Mouse (Mus musculus): ENCODE measurements at regions not wholly inside any gene's neighbourhood (a gene's known extent, or its start where the extent isn't known, plus 50 kb on each side); places are given as distances from the start of the nearest gene placed in this dataset.

DNA sequence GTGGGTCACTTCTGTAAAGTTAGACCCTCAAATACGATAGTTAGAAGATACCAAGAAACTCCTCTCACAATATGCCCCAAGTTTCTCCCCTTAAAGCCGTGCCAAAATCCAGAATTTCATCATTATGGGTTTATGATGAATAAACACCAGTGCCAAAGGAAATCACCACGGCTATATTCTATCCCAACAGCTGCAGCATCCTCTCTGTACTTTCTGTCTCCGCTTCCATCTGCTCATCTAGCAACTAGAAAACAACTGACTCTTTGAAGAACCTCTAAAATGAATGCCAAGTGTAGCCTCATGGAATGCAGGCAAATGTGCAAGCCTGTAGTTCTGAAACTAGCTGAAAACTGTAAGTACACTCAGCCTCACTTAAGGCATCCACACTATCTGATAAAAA lies 90.7 kb upstream of the B3gat1 start:
- H3K9ac ChIP-seq (replicated peaks; ENCODE audit: low read depth, low read length), result no peak overlapping the region
- H3K36me3 ChIP-seq (replicated peaks; ENCODE audit: control insufficient read depth, insufficient read depth, low read length), result no peaks in the 10 kb centered on the region
- H3K4me3 ChIP-seq (ENCODE audit: low read depth, low read length), result no peak overlapping the region
- H3K4me1 ChIP-seq (ENCODE audit: control insufficient read depth, insufficient read depth), result no peaks in the 10 kb centered on the region
- H3K4me2 ChIP-seq (ENCODE audit: low read depth, low read length), result no peak overlapping the region
- 71% methylated on average over 4 of the region's 4 CpGs for WGBS
- DNase-seq (ENCODE audit: low spot score), result no peak
- ATAC-seq (ENCODE audit: insufficient read depth, low read depth), result no peak
- H3K27me3 ChIP-seq (ENCODE audit: control insufficient read depth, insufficient read depth, low read length), result no peaks in the 10 kb centered on the region
- H3K27ac ChIP-seq (ENCODE audit: low read depth), result no peak overlapping the region
- no peaks in the 10 kb centered on the region for H3K9me3 ChIP-seq (replicated peaks; ENCODE audit: control insufficient read depth, low read length)
- TF ChIP-seq CTCF (IDR thresholded peaks at IDR 0.05; ENCODE audit: low read depth), result no peak
- no peak for TF ChIP-seq EP300 (IDR thresholded peaks at IDR 0.05; ENCODE audit: low read depth)

DNA sequence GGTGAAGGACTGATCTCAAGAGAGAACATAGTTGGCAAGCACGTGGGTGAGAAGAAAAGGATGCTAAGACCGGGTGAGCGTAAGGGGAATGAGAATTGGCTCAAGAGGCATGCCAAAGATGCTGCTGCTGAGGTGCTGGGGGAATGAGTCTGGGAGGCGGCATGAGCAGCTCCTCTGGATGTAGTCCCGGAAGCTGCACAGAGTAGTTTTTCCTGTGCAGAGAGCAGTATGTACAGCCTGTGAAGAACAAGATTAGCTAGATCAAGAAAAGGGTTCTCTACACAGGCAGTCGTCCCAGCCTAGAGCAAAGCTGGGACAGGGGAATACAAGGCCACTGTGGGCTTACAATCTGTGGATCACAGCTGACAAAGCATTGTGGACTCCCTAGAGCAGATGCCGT lies 84.0 kb upstream of the B3gat1 start:
- no peak for ATAC-seq (ENCODE audit: insufficient read depth, low read depth)
- no peak for DNase-seq (ENCODE audit: low spot score)
- Histone ChIP-seq H3K36me3 (replicated peaks; ENCODE audit: control insufficient read depth, insufficient read depth, low read length) (no peaks in the 10 kb centered on the region), H3K9ac (replicated peaks; ENCODE audit: low read depth, low read length) (no peak overlapping the region), H3K9me3 (replicated peaks; ENCODE audit: control insufficient read depth, low read length) (no peaks in the 10 kb centered on the region), H3K27me3 (ENCODE audit: control insufficient read depth, insufficient read depth, low read length) (no peaks in the 10 kb centered on the region), H3K4me3 (ENCODE audit: low read depth, low read length) (no peak overlapping the region), H3K4me2 (ENCODE audit: low read depth, low read length) (no peak overlapping the region), H3K4me1 (ENCODE audit: control insufficient read depth, insufficient read depth) (no peaks in the 10 kb centered on the region), H3K27ac (ENCODE audit: low read depth) (no peak overlapping the region)
- WGBS, result 69% methylated on average over 7 of the region's 7 CpGs
- TF ChIP-seq CTCF (IDR thresholded peaks at IDR 0.05; ENCODE audit: low read depth) (no peak), EP300 (IDR thresholded peaks at IDR 0.05; ENCODE audit: low read depth) (no peak)

DNA sequence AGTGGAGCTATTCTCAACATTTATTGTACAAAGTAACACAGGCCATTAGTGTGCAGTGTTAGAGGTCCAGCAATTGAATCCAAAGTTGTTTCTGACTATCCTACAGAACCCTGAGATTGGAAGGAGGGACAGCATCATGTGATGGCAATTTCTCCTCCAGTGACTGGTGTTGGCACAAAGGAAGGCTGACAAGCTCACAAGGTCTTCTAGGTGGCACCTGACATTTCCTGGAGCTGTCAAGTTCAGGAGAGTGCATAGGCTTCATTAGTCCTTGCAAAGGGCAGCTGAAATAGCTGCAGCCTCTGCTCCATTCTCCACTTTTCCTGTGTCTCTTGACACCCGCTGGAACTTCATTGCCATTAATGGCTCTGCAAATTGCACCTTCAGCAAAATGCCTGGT lies 80.6 kb upstream of the B3gat1 start:
- Histone ChIP-seq H3K27ac (ENCODE audit: low read depth) (no peak overlapping the region), H3K36me3 (replicated peaks; ENCODE audit: control insufficient read depth, insufficient read depth, low read length) (no peaks in the 10 kb centered on the region), H3K4me2 (ENCODE audit: low read depth, low read length) (no peak overlapping the region), H3K4me1 (ENCODE audit: control insufficient read depth, insufficient read depth) (no peaks in the 10 kb centered on the region), H3K9ac (replicated peaks; ENCODE audit: low read depth, low read length) (no peak overlapping the region), H3K27me3 (ENCODE audit: control insufficient read depth, insufficient read depth, low read length) (no peaks in the 10 kb centered on the region), H3K9me3 (replicated peaks; ENCODE audit: control insufficient read depth, low read length) (no peaks in the 10 kb centered on the region), H3K4me3 (ENCODE audit: low read depth, low read length) (no peak overlapping the region)
- no peak for ATAC-seq (ENCODE audit: insufficient read depth, low read depth)
- no peak for DNase-seq (ENCODE audit: low spot score)
- TF ChIP-seq CTCF (IDR thresholded peaks at IDR 0.05; ENCODE audit: low read depth) (no peak), EP300 (IDR thresholded peaks at IDR 0.05; ENCODE audit: low read depth) (no peak)
- 58% methylated on average over 1 of the region's 1 CpGs for WGBS

DNA sequence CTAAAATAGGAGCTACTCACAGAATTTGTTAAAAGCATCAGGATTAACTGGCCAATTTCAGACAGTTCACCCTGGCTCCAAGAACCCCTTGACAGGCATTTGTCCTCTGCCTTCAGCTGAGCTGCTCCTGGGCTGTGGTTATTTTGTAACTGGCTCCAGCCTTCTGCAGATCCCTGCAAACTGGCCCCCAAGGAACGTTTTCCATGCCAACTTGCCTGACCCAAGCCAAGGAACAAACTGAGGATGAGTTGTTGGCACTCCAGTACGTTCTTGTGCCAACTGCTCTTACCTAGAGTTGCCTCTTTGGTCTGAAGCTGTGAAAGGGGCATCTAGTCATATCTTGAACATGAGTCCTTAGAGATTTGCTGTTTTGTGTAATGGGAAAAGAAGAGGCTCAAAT lies 74.2 kb upstream of the B3gat1 start:
- no peaks in the 10 kb centered on the region for H3K27me3 ChIP-seq (ENCODE audit: control insufficient read depth, insufficient read depth, low read length)
- no peaks in the 10 kb centered on the region for H3K36me3 ChIP-seq (replicated peaks; ENCODE audit: control insufficient read depth, insufficient read depth, low read length)
- 49% methylated on average over 2 of the region's 2 CpGs for WGBS
- H3K9me3 ChIP-seq (replicated peaks; ENCODE audit: control insufficient read depth, low read length), result no peaks in the 10 kb centered on the region
- no peak overlapping the region for H3K4me2 ChIP-seq (ENCODE audit: low read depth, low read length)
- no peak overlapping the region for H3K9ac ChIP-seq (replicated peaks; ENCODE audit: low read depth, low read length)
- H3K4me1 ChIP-seq (ENCODE audit: control insufficient read depth, insufficient read depth), result no peaks in the 10 kb centered on the region
- TF ChIP-seq EP300 (IDR thresholded peaks at IDR 0.05; ENCODE audit: low read depth) (no peak), CTCF (IDR thresholded peaks at IDR 0.05; ENCODE audit: low read depth) (no peak)
- H3K4me3 ChIP-seq (ENCODE audit: low read depth, low read length), result no peak overlapping the region
- DNase-seq (ENCODE audit: low spot score), result no peak
- ATAC-seq (ENCODE audit: insufficient read depth, low read depth), result no peak
- no peak overlapping the region for H3K27ac ChIP-seq (ENCODE audit: low read depth)

DNA sequence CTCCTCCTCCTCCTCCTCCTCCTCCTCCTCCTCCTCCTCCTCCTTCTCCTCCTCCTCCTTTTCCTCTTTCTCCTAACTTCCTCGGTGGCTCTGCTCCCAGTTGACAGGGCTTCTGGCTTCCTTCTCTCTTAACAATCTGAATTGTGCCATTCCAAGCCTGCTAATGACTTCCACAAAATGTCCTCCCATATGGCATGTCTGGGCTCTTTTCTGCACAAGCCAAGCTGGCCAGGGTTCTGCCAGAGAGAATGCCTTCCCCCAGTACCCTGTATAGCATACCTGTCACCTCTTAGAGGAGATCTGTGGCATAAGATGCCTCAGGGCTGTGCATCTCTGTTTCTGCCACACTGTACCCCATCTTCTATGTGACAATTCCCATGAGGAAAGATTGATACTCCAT lies 70.0 kb upstream of the B3gat1 start:
- H3K27me3 ChIP-seq (ENCODE audit: control insufficient read depth, insufficient read depth, low read length), result no peaks in the 10 kb centered on the region
- DNase-seq (ENCODE audit: low spot score) (no peak), ATAC-seq (ENCODE audit: insufficient read depth, low read depth) (no peak)
- no peaks in the 10 kb centered on the region for H3K36me3 ChIP-seq (replicated peaks; ENCODE audit: control insufficient read depth, insufficient read depth, low read length)
- no peak overlapping the region for H3K4me2 ChIP-seq (ENCODE audit: low read depth, low read length)
- no peaks in the 10 kb centered on the region for H3K9me3 ChIP-seq (replicated peaks; ENCODE audit: control insufficient read depth, low read length)
- no peak overlapping the region for H3K27ac ChIP-seq (ENCODE audit: low read depth)
- TF ChIP-seq CTCF (IDR thresholded peaks at IDR 0.05; ENCODE audit: low read depth) (no peak), EP300 (IDR thresholded peaks at IDR 0.05; ENCODE audit: low read depth) (no peak)
- no peak overlapping the region for H3K4me3 ChIP-seq (ENCODE audit: low read depth, low read length)
- 0% methylated on average over 1 of the region's 1 CpGs for WGBS
- no peaks in the 10 kb centered on the region for H3K4me1 ChIP-seq (ENCODE audit: control insufficient read depth, insufficient read depth)
- no peak overlapping the region for H3K9ac ChIP-seq (replicated peaks; ENCODE audit: low read depth, low read length)

DNA sequence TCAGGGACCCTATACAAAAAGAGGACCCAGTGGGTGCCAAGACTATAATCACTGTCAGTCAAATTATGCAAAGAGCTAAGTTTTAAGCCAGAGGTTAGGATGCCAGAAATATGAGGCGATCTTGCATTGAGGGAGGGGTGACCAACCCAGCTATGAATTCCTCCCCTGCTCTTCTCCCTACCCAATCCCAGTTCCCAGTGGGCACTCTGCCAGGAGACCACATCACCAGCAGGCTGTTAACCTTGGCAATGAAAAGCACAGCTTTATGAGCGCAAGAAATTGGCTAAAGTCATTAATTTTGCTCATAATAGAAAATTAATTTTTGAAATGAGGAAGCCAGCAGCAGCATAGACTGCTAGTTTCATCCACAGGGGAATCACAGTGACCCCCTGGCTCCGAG lies 65.7 kb upstream of the B3gat1 start:
- no peaks in the 10 kb centered on the region for H3K27me3 ChIP-seq (ENCODE audit: control insufficient read depth, insufficient read depth, low read length)
- DNase-seq (ENCODE audit: low spot score) (no peak), ATAC-seq (ENCODE audit: insufficient read depth, low read depth) (no peak)
- no peak overlapping the region for H3K9ac ChIP-seq (replicated peaks; ENCODE audit: low read depth, low read length)
- H3K9me3 ChIP-seq (replicated peaks; ENCODE audit: control insufficient read depth, low read length), result no peaks in the 10 kb centered on the region
- no peak overlapping the region for H3K4me3 ChIP-seq (ENCODE audit: low read depth, low read length)
- no peak overlapping the region for H3K4me2 ChIP-seq (ENCODE audit: low read depth, low read length)
- 64% methylated on average over 3 of the region's 3 CpGs for WGBS
- H3K36me3 ChIP-seq (replicated peaks; ENCODE audit: control insufficient read depth, insufficient read depth, low read length), result no peaks in the 10 kb centered on the region
- H3K27ac ChIP-seq (ENCODE audit: low read depth), result no peak overlapping the region
- TF ChIP-seq CTCF (IDR thresholded peaks at IDR 0.05; ENCODE audit: low read depth) (no peak), EP300 (IDR thresholded peaks at IDR 0.05; ENCODE audit: low read depth) (no peak)
- H3K4me1 ChIP-seq (ENCODE audit: control insufficient read depth, insufficient read depth), result no peaks in the 10 kb centered on the region
